Mouse (Mus musculus): ENCODE measurements at regions not wholly inside any gene's neighbourhood (a gene's known extent, or its start where the extent isn't known, plus 50 kb on each side); places are given as distances from the start of the nearest gene placed in this dataset.

GRCm38 (mm10) chr1:69212896-69213500 lies 105.1 kb upstream of the Erbb4 start:
- DNase-seq (ENCODE audit: low read depth, low spot score), result no peak

- DNase-seq (ENCODE audit: low read depth, low spot score), result no peak
Observed at GRCm38 (mm10) chr1:69202745-69203144, 94.9 kb upstream of the Erbb4 start.

GRCm38 (mm10) chr1:69165202-69165601 lies 57.3 kb upstream of the Erbb4 start:
- DNase-seq (ENCODE audit: low read depth, low spot score), result no peak
